Mouse (Mus musculus) T-helper 17 cell (primary cell): ENCODE measurements around the gene Chid1.

ENCODE experiments used
- in situ Hi-C, 2 experiments: fragments of 300-600 bp; cut with MboI, MseI; formaldehyde crosslinking; loops; 1 replicate in 1 of 2; 2 replicates in 1 of 2; pipeline ENCODE4 v1.15.1; 2025; ENCODE audit warnings: high pct_unique_total_duplicates in 2 of 2

Gene Chid1

DNA sequence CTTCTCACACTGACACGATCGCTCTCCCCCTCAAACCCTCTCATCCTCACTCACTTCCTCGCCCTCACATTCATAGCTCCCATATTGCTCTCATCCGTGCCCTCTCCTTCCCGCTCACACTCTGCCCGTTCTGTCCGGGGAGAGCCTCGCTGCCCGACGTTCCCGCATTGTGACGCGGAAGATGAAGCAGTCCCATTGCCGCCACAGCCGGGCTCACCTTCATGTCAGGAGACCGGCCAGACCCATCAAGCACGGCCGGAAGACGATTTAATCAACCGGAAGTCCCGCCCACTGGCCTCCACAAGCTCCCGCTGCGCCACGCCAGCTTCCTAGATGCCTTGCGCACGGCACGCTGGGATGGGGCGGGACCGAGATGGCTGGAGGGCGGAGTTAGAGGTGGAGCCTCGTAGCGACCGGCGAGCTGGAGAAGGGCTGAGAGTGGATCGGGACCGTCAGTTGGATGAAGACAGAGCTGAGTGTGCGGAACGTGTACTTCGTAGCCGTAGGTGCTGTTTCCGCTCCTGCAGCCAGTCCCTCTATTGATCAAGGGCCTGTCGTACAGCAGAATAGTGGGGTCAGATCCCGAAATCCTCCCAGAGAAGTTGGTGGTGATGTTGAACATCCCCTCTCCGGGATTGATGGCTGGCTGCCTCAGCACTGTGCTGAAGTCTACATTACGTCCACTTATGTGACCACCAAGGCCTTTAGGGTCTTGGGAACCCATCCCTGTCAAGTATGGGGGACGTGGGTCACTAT, at the start of gene Chid1:
Gene Chid1, minus strand, starts transcription at position 302 of the 756 bp plus-strand sequence.
- in situ Hi-C loops: no loop called here

DNA sequence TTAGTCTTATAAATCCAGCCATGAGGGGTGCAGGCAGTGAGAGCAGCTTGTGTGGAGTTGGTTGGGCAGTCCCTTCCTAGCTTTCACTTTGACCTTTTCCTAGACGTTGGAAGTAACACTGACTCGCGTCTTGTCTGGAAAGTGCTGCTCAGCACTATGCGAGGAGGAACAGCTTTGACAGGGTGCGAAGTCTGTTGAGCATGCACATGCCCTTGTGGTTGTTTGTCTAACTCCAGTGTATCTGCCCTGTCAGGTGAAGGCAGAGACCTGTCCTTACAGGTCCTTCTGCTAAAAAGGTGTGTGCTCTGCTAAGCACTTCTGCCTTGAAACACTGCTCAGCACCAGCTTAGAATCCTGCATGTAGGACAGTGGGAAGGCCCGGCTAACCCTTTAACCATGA, 49.2 kb upstream of the Chid1 start:
- in situ Hi-C loops: no loop called here

DNA sequence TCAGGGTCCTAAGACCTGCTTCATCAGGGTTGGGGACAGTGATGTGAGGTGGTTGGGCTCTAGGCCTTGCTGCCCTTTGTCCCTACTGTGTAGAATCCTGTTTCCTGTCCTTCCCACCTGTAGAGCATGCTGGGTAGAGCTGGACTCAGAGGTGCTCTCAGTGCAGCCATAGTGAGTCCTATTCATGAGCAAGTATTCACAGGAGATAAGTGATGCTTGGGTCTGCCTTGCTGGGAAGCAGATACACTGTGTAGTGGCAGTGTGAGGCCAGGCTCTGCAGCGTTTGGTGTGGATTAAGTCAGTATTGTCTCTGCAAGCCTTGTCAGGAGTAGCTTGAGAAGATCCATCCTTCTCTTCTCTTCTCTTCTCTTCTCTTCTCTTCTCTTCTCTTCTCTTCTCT, 46.2 kb upstream of the Chid1 start:
- in situ Hi-C loops: no loop called here

- in situ Hi-C loops: no loop called here
These were observed 45.6 kb upstream of the Chid1 start for GRCm38 (mm10) chr7:141585288-141585687.

GRCm38 (mm10) chr7:141584048-141584841, 44.6 kb upstream of the Chid1 start:
- in situ Hi-C loops: loop anchor here in 1 of 2 experiments (5.0 kb wide), 1 partner anchor 43 kb away; no protein-coding TSS in a partner anchor

DNA sequence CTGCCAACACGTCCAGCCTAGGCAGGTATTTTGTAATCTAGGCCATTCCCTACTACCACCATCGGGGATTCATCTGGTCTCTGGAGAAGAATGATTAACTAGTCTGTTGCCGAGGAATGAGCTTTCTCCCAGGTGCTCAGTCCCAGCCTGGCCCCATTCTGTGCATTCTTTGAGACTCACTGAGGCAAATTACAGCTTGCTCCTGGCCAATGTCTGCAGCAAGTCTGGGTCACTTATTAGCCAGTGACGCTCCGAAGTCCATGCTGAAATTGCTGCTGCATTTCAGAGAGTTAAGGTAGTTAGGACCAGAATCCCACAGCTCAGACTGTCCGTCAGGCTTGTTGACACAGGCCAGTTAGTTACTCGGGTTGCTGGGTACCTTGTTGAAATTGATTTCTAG, 41.7 kb upstream of the Chid1 start:
- in situ Hi-C loops: loop anchor here in 1 of 2 experiments (5.0 kb wide), 1 partner anchor 46 kb away; no protein-coding TSS in a partner anchor

GRCm38 (mm10) chr7:141578943-141579342, 39.3 kb upstream of the Chid1 start:
- in situ Hi-C loops: loop anchor here in 1 of 2 experiments (5.0 kb wide), 1 partner anchor 323 kb away; no protein-coding TSS in a partner anchor

DNA sequence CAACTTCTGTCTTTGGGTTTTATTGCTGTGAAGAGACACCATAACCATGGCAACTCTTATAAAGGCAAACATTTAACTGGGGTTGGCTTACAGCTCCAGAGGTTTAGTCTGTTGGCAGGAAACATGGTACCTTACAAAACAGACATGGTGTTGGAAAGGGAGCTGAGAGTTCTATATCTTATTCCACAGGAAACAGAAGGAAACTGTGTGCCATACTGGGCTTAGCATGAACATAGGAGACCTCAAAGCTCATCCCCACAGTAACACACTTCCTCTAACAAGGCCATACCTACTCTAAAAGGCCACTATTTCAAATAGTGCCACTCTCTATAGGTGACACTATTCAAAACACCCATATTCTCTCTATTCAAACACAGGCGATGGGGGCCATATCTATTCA, 38.9 kb upstream of the Chid1 start:
- in situ Hi-C loops: loop anchor here in 1 of 2 experiments (5.0 kb wide), 1 partner anchor 324 kb away; no protein-coding TSS in a partner anchor

DNA sequence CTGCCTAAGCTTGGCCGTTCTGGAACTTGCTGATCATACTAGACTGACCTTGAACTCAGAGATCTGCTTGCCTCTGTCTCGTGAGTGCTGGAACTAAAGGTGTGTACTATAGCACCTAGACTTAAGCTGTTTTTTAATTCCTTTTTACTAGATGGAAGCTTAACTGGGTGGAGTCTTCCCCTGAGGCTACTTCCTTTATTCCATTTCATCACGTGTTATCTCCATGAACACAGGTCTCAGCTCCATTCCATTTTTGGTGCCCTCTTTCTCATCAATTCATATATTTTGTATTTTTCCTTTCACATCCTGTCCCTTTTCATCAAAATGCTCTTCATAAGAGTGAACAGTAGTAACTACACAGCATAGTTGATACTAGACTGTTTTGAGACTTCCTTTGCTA, 38.1 kb upstream of the Chid1 start:
- in situ Hi-C loops: loop anchor here in 1 of 2 experiments (5.0 kb wide), 1 partner anchor 324 kb away; no protein-coding TSS in a partner anchor

- in situ Hi-C loops: loop anchor here in 1 of 2 experiments (5.0 kb wide), 1 partner anchor 327 kb away; no protein-coding TSS in a partner anchor
These were observed 35.8 kb upstream of the Chid1 start for GRCm38 (mm10) chr7:141575481-141575880.

DNA sequence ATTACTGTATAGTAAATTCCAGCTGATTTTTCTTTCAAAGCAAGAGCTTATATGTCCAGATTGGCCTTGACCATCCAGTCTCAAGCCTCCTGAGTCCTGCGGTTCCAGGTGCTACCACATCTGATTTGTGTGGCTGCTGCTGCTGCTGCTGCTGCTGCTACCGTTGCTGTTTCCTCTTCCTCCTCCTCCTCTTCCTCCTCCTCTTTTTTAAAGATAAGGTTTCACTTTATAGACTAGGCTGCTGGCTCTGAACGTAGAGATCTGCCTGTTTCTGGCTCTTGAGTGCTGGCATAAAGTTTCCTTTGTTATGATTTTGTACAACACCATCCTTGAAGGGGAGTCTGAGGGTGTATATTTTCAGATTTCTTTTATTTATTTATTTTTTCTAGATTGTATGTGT, 34.4 kb upstream of the Chid1 start:
- in situ Hi-C loops: no loop called here

GRCm38 (mm10) chr7:141570625-141571295, 31.1 kb upstream of the Chid1 start:
- in situ Hi-C loops: no loop called here

DNA sequence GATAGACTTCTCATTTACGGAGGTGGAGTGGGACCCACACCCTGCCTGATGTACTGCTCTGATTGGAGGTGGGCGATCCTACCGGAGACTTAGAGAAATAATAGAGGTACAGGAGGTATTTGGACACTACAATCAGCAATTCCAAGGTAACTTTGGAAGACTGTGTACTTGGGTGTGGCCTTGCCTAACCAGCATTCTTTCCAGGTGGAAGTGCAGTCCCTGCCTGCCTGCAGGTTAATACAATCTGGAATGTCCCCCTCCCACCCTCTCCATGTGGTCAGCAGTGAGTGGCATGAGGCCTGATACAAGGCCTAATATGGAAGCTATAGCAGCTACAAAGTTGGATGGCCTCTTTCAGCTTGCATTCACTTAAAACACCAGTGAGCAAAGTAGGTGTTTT, 30.3 kb upstream of the Chid1 start:
- in situ Hi-C loops: no loop called here

DNA sequence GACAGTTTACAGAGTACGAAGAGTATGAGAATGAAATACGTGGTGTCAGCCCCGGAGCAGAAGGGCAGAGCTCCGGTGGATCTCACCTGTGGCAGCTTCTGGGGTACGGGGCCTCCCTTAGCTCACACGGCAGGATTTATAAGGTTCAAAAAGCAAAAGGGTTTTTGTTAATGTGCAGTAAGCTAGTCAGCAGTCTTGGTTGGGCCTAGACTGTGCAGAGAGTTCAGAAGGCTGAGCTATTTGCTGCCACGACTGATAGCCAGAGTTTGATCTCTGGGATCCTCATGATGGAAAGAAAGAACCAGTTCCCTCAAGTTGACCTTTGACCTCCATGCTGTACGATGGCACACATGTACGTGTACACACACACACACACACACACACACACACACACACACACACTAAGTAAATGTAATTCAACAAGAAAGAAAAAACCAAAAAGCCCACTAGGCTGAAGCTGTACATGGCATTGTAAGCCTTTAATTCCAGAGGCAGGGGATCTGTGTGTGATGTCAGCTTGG, 29.7 kb upstream of the Chid1 start:
- in situ Hi-C loops: no loop called here

GRCm38 (mm10) chr7:141566587-141566986, 26.9 kb upstream of the Chid1 start:
- in situ Hi-C loops: no loop called here

- in situ Hi-C loops: no loop called here
These were observed 24.9 kb upstream of the Chid1 start for GRCm38 (mm10) chr7:141564561-141564960.

GRCm38 (mm10) chr7:141562852-141563427, 23.3 kb upstream of the Chid1 start:
- in situ Hi-C loops: no loop called here

GRCm38 (mm10) chr7:141562421-141562851, 22.8 kb upstream of the Chid1 start:
- in situ Hi-C loops: no loop called here

GRCm38 (mm10) chr7:141561682-141562391, 22.2 kb upstream of the Chid1 start, which contains the start of gene Ap2a2:
Gene Ap2a2, plus strand, starts transcription at chr7:141562173.
- in situ Hi-C loops: no loop called here

GRCm38 (mm10) chr7:141560471-141560870, 20.8 kb upstream of the Chid1 start:
- in situ Hi-C loops: no loop called here
